Mouse (Mus musculus): Measurements from ENCODE around the gene Capn7. TPM values are rescaled to one million over a fixed set of nuclear protein-coding genes. Genes with fewer than 3 reads are reported as not detected.

The Capn7 gene
- total RNA-seq (2014; fragmentation: Nextera tagmentation) (36.1 and 45.5 TPM in 2 replicates), total RNA-seq (2017) (64.5 and 81.7 TPM in 2 replicates)

DNA sequence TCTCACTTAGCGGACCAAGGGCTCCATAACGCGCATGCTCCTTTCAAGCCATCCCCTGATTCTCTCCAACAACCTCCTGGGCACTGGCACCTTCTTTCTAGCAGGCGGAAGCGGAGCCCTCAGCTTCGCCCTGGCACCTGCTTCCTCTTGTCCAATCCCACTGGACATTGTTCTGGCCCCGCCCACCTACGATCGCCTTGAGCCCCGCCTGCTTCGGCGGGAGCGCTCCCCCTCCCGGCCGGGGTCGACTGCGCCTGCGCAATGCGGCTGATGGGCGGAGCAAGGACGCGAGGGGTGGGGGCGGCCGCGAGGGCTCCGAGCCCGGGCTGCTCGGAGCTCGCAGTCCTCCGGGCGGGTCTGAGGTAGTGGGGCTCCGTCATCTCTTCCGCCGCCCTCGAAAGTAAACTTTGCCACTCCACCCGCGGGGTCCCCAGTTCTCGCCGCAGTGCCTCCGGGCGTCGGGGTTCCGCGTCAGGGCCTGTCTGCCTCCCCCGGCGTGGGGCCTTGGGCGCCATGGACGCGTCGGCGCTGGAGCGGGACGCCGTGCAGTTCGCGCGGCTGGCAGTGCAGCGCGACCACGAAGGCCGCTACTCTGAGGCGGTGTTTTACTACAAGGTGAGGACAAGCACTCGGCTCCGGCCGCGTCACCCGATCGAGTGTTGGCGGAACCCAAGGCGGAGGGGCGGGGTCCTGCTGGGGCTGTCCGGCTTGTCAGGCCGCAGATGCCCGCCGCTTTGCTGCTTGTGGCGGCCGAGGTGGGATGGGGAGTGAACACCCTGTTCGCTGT, at the start of gene Capn7:
TSS of gene Capn7 (plus strand) at position 270 of the 787 bp plus-strand sequence.
- ATAC-seq (replicated peaks; ENCODE audit: low FRiP score, low TSS enrichment, poor library complexity, severe bottlenecking): peak; percentile 99

DNA sequence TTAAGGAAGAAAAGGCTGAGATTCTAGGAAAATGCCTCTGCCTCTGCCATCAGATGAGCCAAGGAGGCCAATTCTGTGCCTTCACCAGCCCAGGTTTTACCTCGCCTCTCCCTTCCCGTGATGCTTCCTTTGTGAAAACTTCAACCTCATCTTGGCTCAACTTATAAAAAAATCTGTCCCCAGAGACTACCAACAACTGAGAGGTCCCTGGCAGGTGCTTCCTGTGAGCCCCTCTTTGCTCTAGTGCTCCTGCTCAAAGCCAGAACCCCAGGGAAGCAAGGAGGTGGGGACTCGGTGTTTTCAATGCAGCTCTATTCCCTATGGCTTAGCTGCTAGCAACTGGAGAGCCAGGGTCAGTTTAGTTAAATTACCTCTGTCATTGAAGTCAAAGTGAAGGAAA, 23.2 kb upstream of the Capn7 start:
- ATAC-seq (replicated peaks; ENCODE audit: low FRiP score, low TSS enrichment, poor library complexity, severe bottlenecking): no peak

DNA sequence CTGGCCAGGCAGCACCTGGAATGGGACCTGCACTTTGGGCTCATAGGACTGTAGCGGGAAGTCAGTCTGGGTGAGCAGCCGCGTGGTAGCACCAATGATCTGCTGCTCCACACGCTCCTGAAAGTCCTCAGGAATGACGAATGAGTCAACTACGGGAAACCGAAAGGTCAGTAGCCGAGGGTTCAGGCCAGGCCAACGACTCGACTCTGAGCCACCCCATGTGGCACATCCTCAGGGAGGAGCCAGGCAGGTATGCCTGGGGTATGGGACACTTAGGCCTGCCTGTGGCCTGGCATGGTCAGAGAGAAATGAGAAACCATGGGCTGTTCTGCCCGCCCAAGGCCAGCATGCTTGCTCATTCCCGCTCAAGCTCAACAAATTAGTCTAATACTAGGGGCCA, 19.8 kb upstream of the Capn7 start:
- no peak for ATAC-seq (replicated peaks; ENCODE audit: low FRiP score, low TSS enrichment, poor library complexity, severe bottlenecking)

DNA sequence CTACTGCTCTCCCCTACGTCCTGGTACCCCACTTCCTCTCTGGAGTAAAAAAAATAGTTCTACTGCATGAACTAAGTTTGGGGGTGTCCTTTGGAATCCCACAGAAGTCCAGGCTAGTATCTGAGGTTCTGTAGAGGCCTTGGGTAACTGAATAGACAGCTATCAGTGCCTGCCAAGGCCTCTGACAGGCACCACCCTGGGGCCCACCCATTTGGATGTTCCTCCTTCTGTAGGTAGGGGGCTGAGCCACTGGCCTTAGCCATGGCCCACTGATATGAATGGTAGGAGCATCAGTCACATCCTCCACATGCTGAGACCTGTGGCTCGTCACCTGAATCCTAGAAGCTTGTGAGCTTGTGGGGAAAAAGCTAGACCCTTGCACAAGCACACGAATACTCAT, 18.7 kb upstream of the Capn7 start:
- no peak for ATAC-seq (replicated peaks; ENCODE audit: low FRiP score, low TSS enrichment, poor library complexity, severe bottlenecking)

DNA sequence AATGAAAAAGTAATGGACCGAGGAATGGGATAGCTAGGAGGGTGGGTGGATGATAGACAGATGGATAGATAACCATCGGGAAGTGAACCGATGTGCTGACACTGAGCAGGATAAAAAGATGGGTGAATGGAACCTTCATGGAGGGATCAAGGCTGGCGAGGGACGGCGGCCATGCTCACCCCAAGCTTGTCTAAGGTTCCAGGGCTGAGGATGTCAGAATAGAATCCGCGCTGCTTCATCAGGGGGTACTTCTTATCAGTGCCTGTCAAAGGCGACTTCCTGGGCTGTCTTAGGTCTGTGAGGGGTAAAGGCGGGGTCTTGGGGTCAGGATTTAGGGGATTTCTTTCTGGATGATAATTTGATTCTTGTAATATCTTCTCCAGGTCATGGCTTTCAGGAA, 16.9 kb upstream of the Capn7 start:
- ATAC-seq (replicated peaks; ENCODE audit: low FRiP score, low TSS enrichment, poor library complexity, severe bottlenecking): no peak

DNA sequence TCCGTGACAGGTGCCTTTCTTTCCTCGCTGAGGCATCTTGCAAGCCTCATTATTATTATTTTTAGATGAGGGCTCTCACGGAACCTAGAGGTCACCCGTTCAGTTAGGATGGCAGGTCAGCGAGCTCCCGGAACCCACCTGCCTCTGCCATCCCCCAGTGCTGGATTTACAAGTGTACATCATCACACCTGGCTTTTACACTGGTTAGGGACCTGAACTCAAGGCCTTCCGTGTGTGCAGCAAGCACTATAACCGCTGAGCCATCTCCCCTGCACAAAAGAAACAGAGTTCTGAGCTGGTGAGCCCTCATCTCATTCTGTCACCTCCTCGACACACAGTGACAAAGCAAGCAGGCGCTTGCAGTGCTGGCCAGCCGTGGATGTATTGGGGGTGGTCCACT, 15.3 kb upstream of the Capn7 start:
- no peak for ATAC-seq (replicated peaks; ENCODE audit: low FRiP score, low TSS enrichment, poor library complexity, severe bottlenecking)

DNA sequence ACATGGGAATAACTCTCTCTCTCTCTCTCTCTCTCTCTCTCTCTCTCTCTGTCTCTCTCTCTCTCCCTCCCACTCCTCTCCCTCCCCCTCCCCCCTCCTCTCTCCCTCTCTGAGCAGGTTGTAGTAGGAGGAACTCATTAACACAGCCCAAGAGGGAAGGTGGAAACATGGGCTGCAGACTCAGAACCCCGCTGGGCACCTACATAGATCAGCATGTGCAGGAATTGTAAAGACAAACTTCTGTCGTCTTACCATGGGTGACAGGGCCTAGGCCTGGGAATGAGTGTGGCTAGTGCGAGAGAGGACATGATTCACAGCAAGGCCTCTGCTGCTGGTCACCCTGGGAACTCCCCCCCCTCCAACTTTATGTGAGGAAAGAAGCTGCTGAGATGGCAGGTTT, 14.2 kb upstream of the Capn7 start:
- no peak for ATAC-seq (replicated peaks; ENCODE audit: low FRiP score, low TSS enrichment, poor library complexity, severe bottlenecking)

DNA sequence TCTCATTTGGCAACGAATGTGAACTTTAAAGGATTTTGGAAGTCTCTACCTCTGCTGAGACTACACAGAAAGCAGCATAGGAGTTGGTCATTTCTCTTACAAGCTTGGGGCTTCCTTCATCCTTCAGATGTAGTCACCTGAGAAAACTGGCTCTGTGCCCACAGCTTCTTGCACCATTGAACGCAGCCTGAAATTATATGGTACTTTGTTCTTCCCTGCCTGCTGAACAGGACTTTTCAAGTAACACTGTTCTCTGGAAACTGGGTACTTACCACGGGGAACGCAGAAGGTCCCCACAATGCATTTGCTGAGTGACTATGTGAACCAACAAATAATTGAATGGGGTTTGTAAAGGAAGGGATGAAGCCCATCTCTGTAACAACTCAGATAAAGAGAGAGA, 13.2 kb upstream of the Capn7 start:
- ATAC-seq (replicated peaks; ENCODE audit: low FRiP score, low TSS enrichment, poor library complexity, severe bottlenecking): no peak

DNA sequence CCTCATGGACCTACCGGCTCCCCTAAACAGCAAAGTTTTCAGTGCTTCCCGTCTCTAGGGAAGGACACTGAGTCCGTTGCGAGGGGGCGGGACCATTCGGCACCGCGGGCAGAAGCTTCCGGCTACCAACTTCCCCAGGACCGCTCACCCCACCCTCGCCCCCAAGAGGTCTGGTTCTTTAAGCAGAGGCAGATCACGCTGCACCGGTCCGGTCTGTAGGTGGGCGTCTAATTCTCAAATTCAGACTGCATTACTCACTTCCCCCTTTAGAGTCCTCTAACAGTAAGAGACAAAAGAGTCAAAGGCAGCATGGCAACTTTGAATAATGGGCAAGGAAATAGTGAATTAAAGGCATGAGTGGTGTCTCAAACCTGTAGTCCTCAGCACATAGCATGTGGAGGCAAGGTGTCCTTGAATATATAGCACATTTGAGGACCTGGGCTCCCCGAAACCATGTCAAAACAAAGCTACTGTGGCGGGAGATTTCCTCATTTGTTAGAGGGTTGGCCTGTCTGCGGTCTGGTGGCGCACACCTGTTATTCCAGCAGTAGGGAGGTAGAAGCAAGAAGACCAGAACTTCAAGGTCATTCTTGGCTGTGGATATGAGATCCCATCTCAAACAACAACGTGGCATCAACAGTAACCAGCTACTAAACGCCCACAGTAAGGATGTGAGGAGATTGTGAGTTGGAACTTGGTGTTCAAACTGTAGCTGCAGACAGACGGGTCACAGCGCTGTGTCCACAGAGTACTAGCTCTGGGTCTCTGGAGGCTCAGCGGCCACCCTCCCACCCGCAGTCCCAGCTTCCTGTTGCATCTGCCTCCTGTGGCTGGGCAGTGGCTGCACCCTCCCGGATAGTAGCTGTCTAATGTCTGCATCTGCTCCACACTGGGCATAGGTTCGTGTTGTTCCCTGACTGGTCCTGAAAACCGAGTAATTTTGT, 12.3 kb upstream of the Capn7 start, which contains the start of gene Dnah1:
TSS of gene Dnah1 (minus strand) at position 48 of the 944 bp plus-strand sequence.
- ATAC-seq (replicated peaks; ENCODE audit: low FRiP score, low TSS enrichment, poor library complexity, severe bottlenecking): peak; percentile 62

DNA sequence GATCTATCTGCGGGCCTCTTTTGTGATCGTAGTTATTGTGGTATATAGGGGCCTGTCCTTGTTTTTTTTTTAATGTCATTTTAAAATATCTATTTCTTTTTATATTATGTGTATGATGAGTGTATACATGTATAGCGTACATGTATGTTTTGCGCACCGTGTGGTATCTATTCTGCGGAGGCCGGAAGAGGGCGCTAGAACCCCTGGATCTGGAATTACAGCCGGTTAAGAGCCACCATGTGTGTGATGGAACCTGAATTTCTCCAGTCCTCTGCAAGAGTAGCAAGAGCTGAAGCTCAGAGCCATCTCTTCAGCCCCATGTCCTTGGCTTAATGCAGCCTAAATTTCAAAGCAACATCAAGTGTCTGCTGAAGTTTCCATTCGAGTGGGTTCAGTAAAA, 11.6 kb upstream of the Capn7 start:
- no peak for ATAC-seq (replicated peaks; ENCODE audit: low FRiP score, low TSS enrichment, poor library complexity, severe bottlenecking)

DNA sequence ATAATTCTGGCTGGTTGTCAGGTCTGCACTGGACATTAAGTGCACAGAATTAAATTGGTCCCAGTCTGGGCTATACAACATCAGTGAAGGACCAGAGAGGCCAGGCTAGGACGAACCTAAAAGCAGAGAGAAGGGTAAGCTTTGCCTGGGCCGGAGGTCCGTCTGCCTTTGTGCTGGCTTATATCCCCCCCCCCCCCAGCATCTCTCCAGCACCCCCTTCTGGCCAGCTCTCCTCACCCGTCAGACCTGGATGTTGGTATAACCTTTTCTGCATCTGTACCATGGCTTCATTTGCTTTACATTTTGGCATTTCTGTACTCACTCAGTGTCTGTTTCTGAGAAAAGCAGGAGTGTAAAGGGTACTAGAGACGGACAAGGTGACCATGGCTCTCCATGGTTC, 10.9 kb upstream of the Capn7 start:
- no peak for ATAC-seq (replicated peaks; ENCODE audit: low FRiP score, low TSS enrichment, poor library complexity, severe bottlenecking)

DNA sequence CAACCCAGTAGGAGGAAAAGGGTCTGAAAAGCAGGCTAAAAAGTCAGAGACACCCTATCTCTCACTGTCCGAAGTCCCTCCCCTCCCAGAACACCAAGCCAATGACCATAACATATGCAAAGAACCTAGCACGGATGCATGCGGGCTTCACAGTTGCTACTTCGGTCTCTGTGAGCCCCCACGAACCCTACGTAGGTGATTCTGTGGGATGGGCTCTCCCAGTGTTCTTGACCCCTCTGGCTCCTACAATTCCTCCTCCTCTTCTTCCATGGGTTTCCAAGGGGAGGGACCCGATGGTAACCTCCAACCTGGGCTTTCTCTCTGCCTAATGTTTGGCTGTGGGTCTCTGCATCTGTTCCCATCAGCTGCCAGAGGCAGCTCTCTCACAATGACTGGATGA, 9.7 kb upstream of the Capn7 start:
- ATAC-seq (replicated peaks; ENCODE audit: low FRiP score, low TSS enrichment, poor library complexity, severe bottlenecking): no peak

DNA sequence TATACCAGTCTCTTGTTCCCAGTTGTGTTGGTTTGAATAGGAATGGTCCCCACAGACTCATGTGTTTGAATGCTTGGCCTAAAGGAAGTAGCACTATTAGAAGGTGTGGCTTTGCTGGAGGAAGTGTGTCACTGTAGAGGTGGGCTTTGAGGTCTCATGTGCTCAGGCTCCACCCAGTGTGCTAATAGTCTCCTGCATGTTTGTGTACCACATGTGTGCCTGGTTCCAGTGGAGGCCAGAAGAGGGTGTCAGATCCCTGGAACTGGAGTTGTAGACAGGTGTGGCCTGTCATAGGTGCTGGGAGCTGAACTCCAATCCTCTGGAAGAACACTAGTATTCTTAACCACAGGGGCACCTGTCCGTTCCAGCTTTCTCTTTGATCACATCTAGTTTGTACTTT, 9.2 kb upstream of the Capn7 start:
- ATAC-seq (replicated peaks; ENCODE audit: low FRiP score, low TSS enrichment, poor library complexity, severe bottlenecking): no peak

DNA sequence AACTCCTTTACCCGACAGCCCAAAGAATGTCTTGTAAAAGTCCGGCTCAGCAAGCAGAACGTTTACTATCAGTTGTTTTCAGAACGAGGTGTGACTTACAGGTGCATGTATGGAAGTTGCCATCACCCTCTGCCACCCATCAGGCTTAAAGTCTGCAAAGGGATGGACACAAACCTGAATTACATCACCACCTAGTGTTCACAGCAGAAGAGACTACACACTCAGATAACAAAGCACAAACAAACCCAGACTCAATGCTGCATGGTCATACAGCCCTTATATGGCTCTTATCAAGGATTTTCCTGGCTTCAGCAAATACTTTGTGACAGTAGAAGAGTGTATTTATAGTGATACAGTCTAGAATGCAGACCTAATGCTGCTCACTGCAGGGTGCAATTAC, 8.8 kb upstream of the Capn7 start:
- peak; percentile 44 for ATAC-seq (replicated peaks; ENCODE audit: low FRiP score, low TSS enrichment, poor library complexity, severe bottlenecking)

DNA sequence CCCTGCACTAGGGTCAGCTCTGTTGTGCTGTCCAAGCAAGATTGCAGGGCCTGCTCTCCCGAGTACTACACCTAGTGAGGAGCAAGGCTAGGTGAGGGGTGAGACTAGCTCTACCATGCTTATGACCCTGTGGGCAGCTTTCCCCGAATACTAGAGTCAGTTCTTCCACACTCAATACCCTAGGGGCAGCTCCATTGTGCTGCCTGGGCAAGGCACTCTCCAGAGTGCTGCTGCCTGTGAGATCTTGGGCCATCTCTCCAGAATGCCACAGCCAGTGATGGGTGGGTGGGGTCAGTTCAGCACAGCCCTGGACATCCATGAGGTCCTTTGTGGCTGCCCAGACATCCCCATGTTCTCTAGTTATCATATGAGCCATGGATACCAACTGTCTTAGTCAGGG, 6.7 kb upstream of the Capn7 start:
- ATAC-seq (replicated peaks; ENCODE audit: low FRiP score, low TSS enrichment, poor library complexity, severe bottlenecking): no peak

DNA sequence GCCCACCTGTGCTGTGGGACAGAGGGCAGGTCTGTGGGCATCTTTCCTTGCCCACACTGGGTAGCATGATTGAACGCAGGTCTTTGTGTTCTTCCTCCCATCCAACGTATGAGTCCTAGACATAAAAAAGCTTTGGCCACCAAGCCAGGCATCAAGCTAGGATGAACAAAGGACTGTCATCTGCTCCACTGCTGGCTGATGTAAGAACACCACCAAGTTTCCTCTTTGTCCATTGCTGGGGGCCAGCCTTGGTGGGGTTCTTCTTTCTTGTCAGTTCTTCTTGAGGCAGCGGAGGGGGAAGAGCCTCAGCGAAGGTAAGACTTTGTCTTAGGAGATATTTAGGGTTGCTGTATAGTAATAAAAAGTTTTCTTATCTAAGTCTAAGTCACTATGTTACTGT, 5.5 kb upstream of the Capn7 start:
- ATAC-seq (replicated peaks; ENCODE audit: low FRiP score, low TSS enrichment, poor library complexity, severe bottlenecking): no peak

DNA sequence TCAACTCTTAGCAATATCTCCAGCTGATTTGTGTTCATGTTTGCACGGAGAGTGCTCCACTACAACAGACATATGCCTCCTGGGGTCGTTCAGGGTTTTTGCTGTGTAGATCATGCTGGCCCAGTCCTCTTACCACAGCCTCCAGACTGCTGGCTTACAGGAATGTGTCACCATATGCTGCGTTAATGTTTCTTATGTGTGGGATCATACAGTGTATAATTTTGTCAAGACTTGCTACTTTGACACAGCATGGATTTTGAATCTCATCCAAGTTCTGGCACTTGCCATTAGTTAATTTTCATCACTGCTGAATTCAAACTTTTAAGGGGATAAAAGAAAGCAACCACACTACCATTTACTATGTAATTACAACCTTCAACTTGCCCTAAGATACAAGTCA, 673 bp upstream of the Capn7 start:
- ATAC-seq (replicated peaks; ENCODE audit: low FRiP score, low TSS enrichment, poor library complexity, severe bottlenecking): no peak

DNA sequence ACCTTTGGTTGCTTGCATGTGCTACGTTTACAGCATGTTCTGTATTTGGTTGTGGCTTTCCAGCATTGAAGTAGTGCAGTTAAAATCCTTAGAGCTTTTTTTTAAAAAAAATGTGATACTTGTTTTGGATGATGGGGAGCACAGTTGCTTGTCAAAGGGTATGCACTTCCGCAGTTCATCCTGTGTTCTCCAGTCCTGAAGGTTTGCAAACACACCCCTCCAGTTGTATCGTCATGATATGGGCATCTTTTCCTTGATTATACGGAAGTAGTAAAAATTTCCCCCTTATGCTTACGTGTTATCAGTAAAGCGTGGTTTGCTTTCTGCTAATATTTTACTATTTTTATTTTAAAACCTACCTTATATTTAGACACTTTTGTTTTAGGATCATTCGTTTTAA, 968 bp downstream of the Capn7 start:
- no peak; the same call in 1 of the 2 replicates for ATAC-seq (replicated peaks; ENCODE audit: low FRiP score, low TSS enrichment, poor library complexity, severe bottlenecking)

DNA sequence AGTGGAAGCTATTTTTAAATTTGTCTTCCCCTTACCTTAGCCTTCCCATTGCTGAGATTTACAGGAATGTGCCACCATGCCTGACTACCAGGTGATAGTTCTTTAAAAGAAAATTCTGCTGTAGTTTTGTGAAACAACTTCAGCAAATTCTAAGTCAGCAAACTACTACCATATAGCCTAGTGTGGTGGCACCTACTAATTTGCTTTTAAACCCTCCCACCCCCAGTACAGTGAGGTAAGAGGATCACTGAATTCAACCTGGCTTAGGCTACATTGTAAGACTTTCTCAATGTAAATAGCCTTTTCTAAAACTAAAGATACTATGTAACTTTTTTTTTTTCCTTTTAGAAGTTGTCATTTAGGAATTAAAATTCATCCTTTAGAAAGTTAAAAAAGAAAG, 1.5 kb downstream of the Capn7 start:
- no peak for ATAC-seq (replicated peaks; ENCODE audit: low FRiP score, low TSS enrichment, poor library complexity, severe bottlenecking)

DNA sequence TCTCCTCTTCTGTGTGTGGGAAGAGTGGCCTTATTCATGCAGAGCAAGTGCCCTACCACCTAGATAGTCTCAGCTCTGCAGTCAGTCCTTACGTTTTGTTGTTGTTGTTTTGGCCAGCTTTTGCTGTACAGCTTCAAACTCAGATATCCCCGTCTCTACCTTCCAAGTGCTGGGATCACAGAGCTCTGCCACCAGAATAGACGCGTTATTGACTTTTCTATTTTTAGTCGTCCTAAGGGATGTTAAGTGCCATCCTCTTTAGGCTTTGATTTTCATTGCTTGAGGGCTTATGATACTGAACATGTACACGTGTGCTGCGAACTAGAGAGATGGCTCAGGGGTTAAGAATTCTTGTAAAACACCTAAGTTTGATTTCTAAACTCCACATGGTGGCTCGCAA, 6.8 kb downstream of the Capn7 start:
- no peak for ATAC-seq (replicated peaks; ENCODE audit: low FRiP score, low TSS enrichment, poor library complexity, severe bottlenecking)

DNA sequence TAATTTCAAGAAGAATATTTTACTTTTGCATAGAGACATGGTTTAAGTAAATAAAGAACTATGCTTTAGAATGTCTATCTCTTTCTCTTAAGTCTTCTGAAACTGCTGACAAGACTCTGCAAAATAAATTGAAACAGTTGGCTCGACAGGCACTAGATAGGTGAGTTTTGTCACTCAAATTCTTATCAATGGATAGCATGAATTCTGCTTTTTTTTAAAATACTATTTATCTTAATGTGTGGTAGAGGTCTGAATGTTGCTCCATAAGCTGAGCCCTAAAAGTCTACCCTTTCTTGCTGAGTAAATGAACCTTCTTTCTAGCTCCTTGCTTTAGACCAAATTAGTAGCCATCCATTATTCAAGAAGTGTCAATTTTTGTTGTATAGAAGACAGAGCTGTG, 8.9 kb downstream of the Capn7 start:
- ATAC-seq (replicated peaks; ENCODE audit: low FRiP score, low TSS enrichment, poor library complexity, severe bottlenecking): peak; percentile 52; the same call in 1 of the 2 replicates

All from megakaryocyte-erythroid progenitor cell, adult 5-6 weeks (primary cell).